Mouse (Mus musculus): Measurements from ENCODE around the gene Klk1. TPM values are rescaled to one million over a fixed set of nuclear protein-coding genes. Genes with fewer than 3 reads are reported as not detected.

Klk1 gene
- polyA plus RNA-seq, 1 experiment from 2014 or later = not detected

DNA sequence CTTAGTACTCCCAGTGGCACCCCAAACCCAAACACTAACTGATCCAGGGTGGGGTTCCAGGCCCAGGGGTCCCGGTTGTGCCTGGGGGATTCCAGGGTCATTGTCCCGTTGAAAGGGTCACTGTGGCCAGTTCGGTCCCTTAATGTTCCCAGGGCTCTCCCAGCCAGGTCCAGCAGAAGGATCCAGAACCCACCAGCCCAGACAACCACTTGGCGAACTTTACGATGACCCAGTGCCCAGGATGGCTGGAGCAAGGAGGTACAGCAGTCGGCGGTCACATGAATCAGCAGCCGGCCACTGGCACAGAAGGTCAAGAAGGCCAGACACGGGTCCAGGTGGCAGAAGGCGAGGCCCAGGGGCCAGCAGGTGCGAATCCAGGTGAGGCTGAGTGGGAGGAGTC is 43.0 kb downstream of the Klk1 start:
- Histone ChIP-seq H3K9ac (ENCODE audit: low read length) (no peak overlapping the region), H3K36me3 (ENCODE audit: control insufficient read depth, insufficient read depth, low read length) (no peaks in the 10 kb centered on the region), H3K9me3 (ENCODE audit: control insufficient read depth, low read length) (no peaks in the 10 kb centered on the region), H3K27ac (ENCODE audit: low read length) (no peak overlapping the region), H3K27me3 (ENCODE audit: control insufficient read depth, insufficient read depth, low read depth, low read length) (no peaks in the 10 kb centered on the region), H3K4me3 (ENCODE audit: low read length) (no peak overlapping the region), H3K4me1 (replicated peaks; ENCODE audit: control insufficient read depth, insufficient read depth, low read length) (no peaks in the 10 kb centered on the region), H3K4me2 (ENCODE audit: low read depth, low read length) (no peak overlapping the region)
- 74% methylated on average over 11 of the region's 11 CpGs for WGBS
- ATAC-seq (ENCODE audit: low read depth) = no peak

DNA sequence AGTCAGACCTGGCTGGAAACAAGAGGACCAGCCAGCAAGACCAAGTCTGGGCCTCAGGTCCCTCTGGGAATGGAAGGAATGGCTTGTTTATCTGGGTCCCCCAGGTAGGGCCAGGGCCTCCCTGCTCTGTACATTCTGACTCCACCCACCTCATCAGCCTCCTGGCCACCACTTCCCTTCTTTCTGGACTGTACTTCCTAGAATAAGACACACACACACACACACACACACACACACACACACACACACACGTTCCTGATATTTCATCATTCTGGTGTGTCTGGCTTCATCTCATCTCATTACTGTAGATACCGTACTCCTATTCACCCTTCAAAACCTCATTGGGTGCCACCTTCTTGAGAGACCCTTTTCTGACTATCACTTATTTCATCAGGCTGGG is 44.2 kb downstream of the Klk1 start:
- no peaks in the 10 kb centered on the region for H3K4me1 ChIP-seq (replicated peaks; ENCODE audit: control insufficient read depth, insufficient read depth, low read length)
- H3K36me3 ChIP-seq (ENCODE audit: control insufficient read depth, insufficient read depth, low read length) = no peaks in the 10 kb centered on the region
- no peak overlapping the region for H3K27ac ChIP-seq (ENCODE audit: low read length)
- H3K9me3 ChIP-seq (ENCODE audit: control insufficient read depth, low read length) = no peaks in the 10 kb centered on the region
- no peak for ATAC-seq (ENCODE audit: low read depth)
- 88% methylated on average over 2 of the region's 2 CpGs for WGBS
- H3K27me3 ChIP-seq (ENCODE audit: control insufficient read depth, insufficient read depth, low read depth, low read length) = 0 out of 2 replicates have a peak, but pooled peaks cover 2% of the 10 kb centered on the region
- H3K9ac ChIP-seq (ENCODE audit: low read length) = no peak overlapping the region
- no peak overlapping the region for H3K4me3 ChIP-seq (ENCODE audit: low read length)
- H3K4me2 ChIP-seq (ENCODE audit: low read depth, low read length) = no peak overlapping the region

DNA sequence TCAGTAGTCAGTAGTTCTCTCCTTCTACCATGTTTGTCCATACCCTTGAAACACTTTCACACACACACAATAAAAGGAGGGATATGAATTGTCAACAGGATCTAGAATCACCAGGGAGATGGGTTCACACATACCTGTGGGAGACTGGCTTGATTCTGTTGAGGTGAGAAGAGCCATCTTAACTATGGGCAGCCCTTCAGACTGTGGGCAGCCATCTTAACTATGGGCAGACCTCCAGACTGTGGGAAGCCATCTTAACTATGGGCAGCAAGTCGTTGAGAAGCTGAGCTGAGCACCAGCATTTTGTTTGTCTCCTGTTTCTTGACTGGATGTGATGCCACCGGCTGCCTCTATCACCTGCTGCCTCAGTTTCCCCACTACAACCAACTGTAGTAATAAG is 46.1 kb downstream of the Klk1 start:
- no peaks in the 10 kb centered on the region for H3K36me3 ChIP-seq (ENCODE audit: control insufficient read depth, insufficient read depth, low read length)
- no peak overlapping the region for H3K27ac ChIP-seq (ENCODE audit: low read length)
- 61% methylated on average over 2 of the region's 2 CpGs for WGBS
- H3K4me3 ChIP-seq (ENCODE audit: low read length) = no peak overlapping the region
- no peak overlapping the region for H3K4me2 ChIP-seq (ENCODE audit: low read depth, low read length)
- no peaks in the 10 kb centered on the region for H3K9me3 ChIP-seq (ENCODE audit: control insufficient read depth, low read length)
- H3K4me1 ChIP-seq (replicated peaks; ENCODE audit: control insufficient read depth, insufficient read depth, low read length) = no peaks in the 10 kb centered on the region
- ATAC-seq (ENCODE audit: low read depth) = no peak
- peaks cover 4% of the 10 kb centered on the region; the same call in 1 of the 2 replicates for H3K27me3 ChIP-seq (ENCODE audit: control insufficient read depth, insufficient read depth, low read depth, low read length)
- no peak overlapping the region for H3K9ac ChIP-seq (ENCODE audit: low read length)

DNA sequence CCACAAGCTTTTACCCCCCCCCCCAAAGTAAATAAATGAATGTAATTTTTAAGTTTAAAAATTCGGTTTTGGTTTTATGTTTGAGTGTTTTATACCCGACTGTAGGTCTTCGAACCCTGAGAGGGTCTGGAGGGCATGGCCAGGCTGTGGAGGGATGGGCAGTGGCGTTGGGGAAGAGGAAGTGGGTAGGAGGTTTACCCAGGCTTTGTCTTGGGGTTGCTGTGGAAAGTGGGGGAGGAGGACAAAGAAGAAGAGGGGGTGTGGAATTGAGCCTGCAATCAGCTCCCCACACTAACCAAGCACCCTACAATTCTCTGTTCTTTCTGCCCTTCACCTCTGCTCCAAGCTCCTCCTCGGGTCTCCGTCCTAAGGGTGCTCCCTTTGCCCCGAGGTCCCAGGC is 47.4 kb downstream of the Klk1 start:
- no peaks in the 10 kb centered on the region for H3K4me1 ChIP-seq (replicated peaks; ENCODE audit: control insufficient read depth, insufficient read depth, low read length)
- 88% methylated on average over 6 of the region's 7 CpGs for WGBS
- peaks cover 4% of the 10 kb centered on the region; the same call in 1 of the 2 replicates for H3K27me3 ChIP-seq (ENCODE audit: control insufficient read depth, insufficient read depth, low read depth, low read length)
- no peaks in the 10 kb centered on the region for H3K36me3 ChIP-seq (ENCODE audit: control insufficient read depth, insufficient read depth, low read length)
- ATAC-seq (ENCODE audit: low read depth) = no peak
- H3K4me2 ChIP-seq (ENCODE audit: low read depth, low read length) = no peak overlapping the region
- H3K9ac ChIP-seq (ENCODE audit: low read length) = no peak overlapping the region
- no peak overlapping the region for H3K27ac ChIP-seq (ENCODE audit: low read length)
- no peak overlapping the region for H3K4me3 ChIP-seq (ENCODE audit: low read length)
- H3K9me3 ChIP-seq (ENCODE audit: control insufficient read depth, low read length) = no peaks in the 10 kb centered on the region

DNA sequence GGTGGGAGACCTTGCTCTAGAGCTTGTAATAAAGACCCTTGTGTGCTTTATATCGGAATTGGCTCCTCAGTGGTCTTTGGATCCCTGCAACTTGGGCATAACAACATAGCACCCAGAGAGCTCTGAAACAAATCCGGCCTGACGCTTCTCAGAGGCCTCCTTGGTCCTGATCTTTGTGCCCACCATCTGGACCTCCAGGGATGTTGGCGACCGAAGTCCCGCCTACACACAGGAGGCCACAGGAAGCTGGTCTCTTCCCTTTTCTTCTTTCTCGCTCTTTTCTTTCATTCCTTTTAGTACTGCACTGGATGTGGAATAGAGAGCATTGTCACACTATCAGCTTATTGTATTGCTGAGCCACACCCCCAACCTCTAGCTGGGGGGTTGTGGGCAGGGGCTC is 48.3 kb downstream of the Klk1 start:
- peaks cover 4% of the 10 kb centered on the region; the same call in 1 of the 2 replicates for H3K27me3 ChIP-seq (ENCODE audit: control insufficient read depth, insufficient read depth, low read depth, low read length)
- WGBS = 67% methylated on average over 7 of the region's 7 CpGs

DNA sequence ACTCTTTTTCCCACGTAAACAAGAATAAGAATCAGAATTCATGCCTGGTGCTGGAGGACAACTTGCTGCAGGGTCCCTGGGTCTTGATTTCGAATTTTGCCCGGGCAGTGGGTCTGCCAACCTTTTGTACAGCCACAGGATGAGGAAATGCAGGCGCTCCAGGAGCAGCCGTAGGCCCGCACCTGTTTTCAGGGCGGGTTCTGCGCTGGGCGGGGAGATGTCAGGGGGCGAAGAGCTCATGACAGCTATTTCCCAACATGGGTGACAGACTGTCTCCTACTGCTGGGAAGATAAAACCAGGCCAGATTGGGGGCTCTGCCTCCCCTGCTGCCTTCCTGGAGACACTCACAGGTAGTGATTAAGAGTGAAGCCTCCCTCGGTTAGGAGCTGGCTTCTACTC is 48.9 kb downstream of the Klk1 start:
- 25% methylated on average over 11 of the region's 11 CpGs for WGBS
- Histone ChIP-seq H3K36me3 (ENCODE audit: control insufficient read depth, insufficient read depth, low read length) (no peaks in the 10 kb centered on the region), H3K4me3 (ENCODE audit: low read length) (no peak overlapping the region), H3K27ac (ENCODE audit: low read length) (no peak overlapping the region), H3K9me3 (ENCODE audit: control insufficient read depth, low read length) (no peaks in the 10 kb centered on the region), H3K27me3 (ENCODE audit: control insufficient read depth, insufficient read depth, low read depth, low read length) (peaks cover 4% of the 10 kb centered on the region; the same call in 1 of the 2 replicates), H3K4me2 (ENCODE audit: low read depth, low read length) (no peak overlapping the region), H3K9ac (ENCODE audit: low read length) (no peak overlapping the region), H3K4me1 (replicated peaks; ENCODE audit: control insufficient read depth, insufficient read depth, low read length) (no peaks in the 10 kb centered on the region)
- no peak for ATAC-seq (ENCODE audit: low read depth)

More for the DNA sequence above, 48.3 kb downstream of the Klk1 start:
- no peaks in the 10 kb centered on the region for H3K9me3 ChIP-seq (ENCODE audit: control insufficient read depth, low read length)
- ATAC-seq (ENCODE audit: low read depth) = no peak
- H3K4me1 ChIP-seq (replicated peaks; ENCODE audit: control insufficient read depth, insufficient read depth, low read length) = no peaks in the 10 kb centered on the region
- no peak overlapping the region for H3K27ac ChIP-seq (ENCODE audit: low read length)
- H3K36me3 ChIP-seq (ENCODE audit: control insufficient read depth, insufficient read depth, low read length) = no peaks in the 10 kb centered on the region
- H3K4me2 ChIP-seq (ENCODE audit: low read depth, low read length) = no peak overlapping the region
- no peak overlapping the region for H3K9ac ChIP-seq (ENCODE audit: low read length)
- H3K4me3 ChIP-seq (ENCODE audit: low read length) = no peak overlapping the region

DNA sequence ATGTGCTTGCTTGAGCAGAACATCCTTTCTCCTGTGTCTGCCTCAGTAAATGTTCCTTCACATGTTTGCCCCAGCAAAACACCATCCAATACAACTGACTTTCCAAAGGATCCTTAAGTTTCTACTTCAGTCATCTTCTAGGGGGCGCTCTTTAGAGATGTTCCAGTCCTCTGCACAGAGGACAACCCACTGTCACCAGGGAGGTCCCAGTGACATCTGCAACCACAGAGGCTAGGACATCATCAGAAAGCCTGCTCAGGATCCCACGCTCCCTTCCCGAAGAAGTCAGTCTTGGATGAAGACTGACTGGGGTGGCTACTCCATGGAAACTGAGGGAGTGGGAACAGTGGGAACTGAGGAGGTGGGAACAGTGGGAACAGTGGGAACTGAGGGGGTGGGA is 50.4 kb downstream of the Klk1 start:
- no peak overlapping the region for H3K4me2 ChIP-seq (ENCODE audit: low read depth, low read length)

DNA sequence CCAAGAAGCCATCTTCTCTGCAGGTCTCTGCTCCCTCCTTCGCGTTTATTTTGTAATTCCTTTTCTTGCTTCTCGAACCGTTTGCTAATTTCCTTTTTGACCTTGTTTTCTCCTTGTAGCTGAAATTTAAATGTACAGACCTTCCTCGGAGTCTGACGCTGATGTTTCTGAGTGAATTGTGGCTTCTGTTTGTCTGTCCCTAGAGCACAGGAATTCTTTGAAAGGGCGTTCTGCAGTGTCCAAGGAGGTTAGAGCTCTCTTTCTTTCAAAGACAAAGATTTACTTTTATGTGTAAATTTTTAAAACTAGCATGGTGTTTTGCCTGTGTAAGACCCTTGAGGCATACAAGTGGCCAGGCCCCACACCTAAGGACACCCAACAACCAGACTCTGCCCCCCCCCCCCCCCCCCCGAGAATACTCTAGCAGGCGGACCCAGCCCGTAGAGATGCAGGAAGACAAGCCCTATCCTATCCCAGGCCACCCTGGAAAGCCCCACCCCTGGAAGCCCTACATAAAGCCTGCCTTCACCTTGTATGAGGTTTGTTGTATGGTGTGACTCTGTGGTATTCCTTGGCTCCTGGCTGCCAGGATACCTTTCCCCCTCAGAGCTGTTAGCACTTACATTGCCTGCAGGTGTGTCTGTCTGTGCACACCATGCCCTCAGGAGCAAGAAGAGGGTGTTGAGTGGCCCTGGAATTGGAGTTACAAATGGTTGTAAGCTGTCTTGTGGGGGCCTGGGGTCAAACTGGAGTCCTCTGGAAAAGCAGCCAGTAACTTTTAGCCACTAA is 51.5 kb downstream of the Klk1 start:
- ATAC-seq (ENCODE audit: low read depth) = no peak
- no peak overlapping the region for H3K9ac ChIP-seq (ENCODE audit: low read length)
- no peak overlapping the region for H3K27ac ChIP-seq (ENCODE audit: low read length)
- no peaks in the 10 kb centered on the region for H3K36me3 ChIP-seq (ENCODE audit: control insufficient read depth, insufficient read depth, low read length)
- 68% methylated on average over 8 of the region's 10 CpGs for WGBS
- H3K4me1 ChIP-seq (replicated peaks; ENCODE audit: control insufficient read depth, insufficient read depth, low read length) = no peaks in the 10 kb centered on the region
- no peak overlapping the region for H3K4me2 ChIP-seq (ENCODE audit: low read depth, low read length)
- H3K4me3 ChIP-seq (ENCODE audit: low read length) = no peak overlapping the region
- H3K9me3 ChIP-seq (ENCODE audit: control insufficient read depth, low read length) = no peaks in the 10 kb centered on the region
- H3K27me3 ChIP-seq (ENCODE audit: control insufficient read depth, insufficient read depth, low read depth, low read length) = peaks cover 4% of the 10 kb centered on the region; the same call in 1 of the 2 replicates

More for the DNA sequence above, 50.4 kb downstream of the Klk1 start:
- Histone ChIP-seq H3K36me3 (ENCODE audit: control insufficient read depth, insufficient read depth, low read length) (no peaks in the 10 kb centered on the region), H3K4me3 (ENCODE audit: low read length) (no peak overlapping the region), H3K9me3 (ENCODE audit: control insufficient read depth, low read length) (no peaks in the 10 kb centered on the region), H3K27ac (ENCODE audit: low read length) (no peak overlapping the region), H3K9ac (ENCODE audit: low read length) (no peak overlapping the region), H3K27me3 (ENCODE audit: control insufficient read depth, insufficient read depth, low read depth, low read length) (peaks cover 4% of the 10 kb centered on the region; the same call in 1 of the 2 replicates), H3K4me1 (replicated peaks; ENCODE audit: control insufficient read depth, insufficient read depth, low read length) (no peaks in the 10 kb centered on the region)
- no peak for ATAC-seq (ENCODE audit: low read depth)
- WGBS = 68% methylated on average over 3 of the region's 3 CpGs

DNA sequence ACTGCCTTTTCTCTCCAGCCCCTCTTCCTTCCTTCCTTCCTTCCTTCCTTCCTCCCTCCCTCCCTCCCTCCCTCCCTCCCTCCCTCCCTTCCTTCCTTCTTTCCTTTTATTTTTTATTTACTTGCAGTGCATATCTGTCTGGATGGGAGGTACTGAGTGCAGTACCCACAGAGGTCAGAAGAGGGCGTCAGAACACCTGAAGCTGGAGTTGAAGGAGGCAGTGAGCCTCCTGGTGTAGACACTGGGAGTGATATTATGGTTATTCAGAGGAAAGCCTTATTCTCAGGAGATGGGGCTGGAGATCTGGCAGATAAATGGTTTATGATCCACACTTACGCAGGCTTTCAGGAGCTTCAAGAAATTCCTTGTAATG is 52.1 kb downstream of the Klk1 start:
- Histone ChIP-seq H3K9me3 (ENCODE audit: control insufficient read depth, low read length) (no peaks in the 10 kb centered on the region), H3K27me3 (ENCODE audit: control insufficient read depth, insufficient read depth, low read depth, low read length) (peaks cover 4% of the 10 kb centered on the region; the same call in 1 of the 2 replicates), H3K4me1 (replicated peaks; ENCODE audit: control insufficient read depth, insufficient read depth, low read length) (no peaks in the 10 kb centered on the region), H3K9ac (ENCODE audit: low read length) (no peak overlapping the region), H3K36me3 (ENCODE audit: control insufficient read depth, insufficient read depth, low read length) (no peaks in the 10 kb centered on the region), H3K4me2 (ENCODE audit: low read depth, low read length) (no peak overlapping the region), H3K27ac (ENCODE audit: low read length) (no peak overlapping the region), H3K4me3 (ENCODE audit: low read length) (no peak overlapping the region)
- WGBS = 45% methylated on average over 2 of the region's 2 CpGs
- no peak for ATAC-seq (ENCODE audit: low read depth)

All from lung, embryonic 16.5 days (tissue).